Mouse (Mus musculus) lung, postnatal 0 days (tissue): Measurements from ENCODE around the gene Cdk6.

Experiments used
- CTCF ChIP-seq: IDR thresholded peaks from 2 replicates; pipeline ENCODE4 v1.5.1; 2016; ENCODE audit warnings: antibody characterized with exemption, mild to moderate bottlenecking
- EP300 ChIP-seq: IDR thresholded peaks from 2 replicates; pipeline ENCODE4 v1.6.1; 2016; ENCODE audit warnings: antibody characterized with exemption, mild to moderate bottlenecking, control low read depth

DNA sequence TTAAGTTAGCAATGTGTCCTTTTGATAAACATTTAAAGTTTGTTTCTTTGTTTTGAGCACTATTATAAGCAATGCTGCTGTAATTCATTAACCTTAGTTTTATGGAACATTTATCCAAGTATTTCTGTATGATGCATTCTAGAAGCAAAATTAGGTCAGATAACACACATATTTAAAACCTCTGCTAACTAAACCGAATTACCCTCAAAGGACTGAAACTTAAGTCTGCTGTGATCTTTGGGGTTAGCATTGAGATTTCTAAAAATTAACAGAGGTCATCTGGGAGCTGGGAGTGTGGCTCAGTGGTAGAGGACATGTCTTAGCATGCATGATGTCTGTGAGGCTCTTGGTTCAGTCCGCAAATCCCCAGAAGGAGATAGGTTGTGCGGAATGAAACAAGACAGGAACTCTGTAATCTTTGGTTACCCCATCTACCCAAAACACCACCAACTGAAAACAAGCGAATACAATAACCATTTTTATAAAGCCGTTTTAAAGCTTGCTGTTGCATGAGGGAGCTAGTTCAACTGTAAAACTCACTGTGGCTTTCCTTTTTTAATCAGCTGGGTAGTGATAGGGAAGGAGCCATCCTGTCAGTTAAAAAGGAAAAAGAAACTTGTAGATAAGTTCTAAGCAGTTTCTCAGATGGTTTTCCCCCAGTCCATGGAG is 141.9 kb downstream of the Cdk6 start:
- TF ChIP-seq CTCF, result no peak
- TF ChIP-seq EP300, result no peak
